Mouse (Mus musculus) thymus, adult 2 months (tissue): ENCODE results near the gene Cmtr2. TPM values are rescaled to one million over a fixed set of nuclear protein-coding genes. Genes with fewer than 3 reads are reported as not detected.

Experiments used
- DNase-seq: peaks from one replicate; pipeline ENCODE4 v3.0.0; 2021
- H3K27ac ChIP-seq: fragments of 200-500 bp; 2 replicates; pipeline ENCODE4 v1.5.1; 2012; ENCODE audit warnings: low read length, control low read depth; ENCODE audit not compliant: control insufficient read depth, insufficient read depth
- H3K27me3 ChIP-seq: fragments of 200-500 bp; 2 replicates; pipeline ENCODE4 v1.6.1; 2012; ENCODE audit warnings: mild to moderate bottlenecking, low read length, moderate library complexity, mixed read lengths; ENCODE audit not compliant: control insufficient read depth, insufficient read depth
- H3K36me3 ChIP-seq: fragments of 200-500 bp; 2 replicates; pipeline ENCODE4 v1.6.1; 2012; ENCODE audit warnings: mild to moderate bottlenecking, low read length, moderate library complexity; ENCODE audit not compliant: control insufficient read depth, insufficient read depth
- H3K4me1 ChIP-seq: fragments of 200-500 bp; replicated peaks from 2 replicates; pipeline ENCODE4 v1.6.1; 2012; ENCODE audit warnings: low read length; ENCODE audit not compliant: control insufficient read depth, insufficient read depth
- H3K4me3 ChIP-seq: fragments of 200-500 bp; 2 replicates; pipeline ENCODE4 v1.5.1; 2012; ENCODE audit warnings: mild to moderate bottlenecking, low read length, control low read depth, moderate library complexity; ENCODE audit not compliant: control insufficient read depth, insufficient read depth
- CTCF ChIP-seq: fragments of 200-500 bp; IDR thresholded peaks from 2 replicates; pipeline ENCODE4 v1.5.1; 2012; ENCODE audit warnings: mild to moderate bottlenecking, control low read depth, low read length, moderate library complexity, borderline replicate concordance; ENCODE audit not compliant: control insufficient read depth, poor library complexity, insufficient read depth; ENCODE audit errors: extremely low read depth
- POLR2A ChIP-seq: fragments of 200-500 bp; IDR thresholded peaks from 2 replicates; pipeline ENCODE4 v1.6.1; 2012; ENCODE audit warnings: mild to moderate bottlenecking, low read length, control low read depth, moderate library complexity; ENCODE audit not compliant: control insufficient read depth, poor library complexity, insufficient read depth; ENCODE audit errors: extremely low read depth
- WGBS: fragments of 180-500 bp; shearing (Covaris S2); methylation state at CpG from one replicate; pipeline ENCODE4 v1.1.7; 2018; 5-methylcytosine and 5-hydroxymethylcytosine counted together
- polyA plus RNA-seq: library from polyadenylated mRNA; depleted of rRNA; stranded (reverse); fragments of >200 nt; gene quantifications from 2 replicates; pipeline ENCODE4 v1.2.3, GENCODE M21; 2012

Gene Cmtr2
- polyA plus RNA-seq, 1 experiment: 6.4 TPM

GRCm38 (mm10) chr8:110217681-110218131 lies 2.2 kb downstream of the Cmtr2 start:
- Histone ChIP-seq H3K36me3 (peaks cover 12% of the 10 kb centered on the region), H3K27ac (no peak overlapping the region)
- under 1% methylated on average over 43 of the region's 43 CpGs for WGBS

GRCm38 (mm10) chr8:110218511-110218910 lies 3.0 kb downstream of the Cmtr2 start:
- Histone ChIP-seq H3K27me3 (no peaks in the 10 kb centered on the region), H3K27ac (no peak overlapping the region), H3K4me3 (no peak overlapping the region), H3K4me1 (no peaks in the 10 kb centered on the region; the same call in 1 of the 2 replicates), H3K36me3 (peaks cover 19% of the 10 kb centered on the region)
- no peak for DNase-seq
- TF ChIP-seq POLR2A: no peak
- TF ChIP-seq CTCF: no peak
- WGBS: 19% methylated on average over 5 of the region's 5 CpGs

More at GRCm38 (mm10) chr8:110217681-110218131, 2.2 kb downstream of the Cmtr2 start:
- DNase-seq: peak; percentile 99
- Histone ChIP-seq H3K27me3 (no peaks in the 10 kb centered on the region), H3K4me3 (peak overlapping the region; percentile 57), H3K4me1 (no peaks in the 10 kb centered on the region; the same call in 1 of the 2 replicates)
- TF ChIP-seq POLR2A: peak; percentile 53
- TF ChIP-seq CTCF: peak; percentile 68; the same call in 1 of the 2 replicates

GRCm38 (mm10) chr8:110220936-110221335 lies 5.5 kb downstream of the Cmtr2 start:
- Histone ChIP-seq H3K27me3 (no peaks in the 10 kb centered on the region), H3K4me1 (no peaks in the 10 kb centered on the region; the same call in 1 of the 2 replicates), H3K4me3 (no peak overlapping the region), H3K36me3 (peaks cover 19% of the 10 kb centered on the region), H3K27ac (no peak overlapping the region)
- 97% methylated on average over 14 of the region's 14 CpGs for WGBS
- DNase-seq: no peak
- TF ChIP-seq CTCF: no peak

GRCm38 (mm10) chr8:110230803-110231202 lies 15.3 kb downstream of the Cmtr2 start:
- H3K4me1 ChIP-seq: no peaks in the 10 kb centered on the region
- no peak overlapping the region for H3K4me3 ChIP-seq
- no peak for DNase-seq
- H3K27me3 ChIP-seq: no peaks in the 10 kb centered on the region
- 85% methylated on average over 6 of the region's 6 CpGs for WGBS
- TF ChIP-seq POLR2A (no peak), CTCF (no peak)
- no peak overlapping the region for H3K27ac ChIP-seq
- H3K36me3 ChIP-seq: no peaks in the 10 kb centered on the region

- no peak for DNase-seq
- Histone ChIP-seq H3K4me3 (no peak overlapping the region), H3K27me3 (no peaks in the 10 kb centered on the region), H3K4me1 (no peaks in the 10 kb centered on the region), H3K27ac (no peak overlapping the region), H3K36me3 (no peaks in the 10 kb centered on the region)
- no peak for TF ChIP-seq CTCF
- TF ChIP-seq POLR2A: no peak
- 65% methylated on average over 7 of the region's 7 CpGs for WGBS
These were observed 27.1 kb downstream of the Cmtr2 start for GRCm38 (mm10) chr8:110242278-110243177.

GRCm38 (mm10) chr8:110244566-110244965 lies 29.1 kb downstream of the Cmtr2 start:
- no peaks in the 10 kb centered on the region for H3K36me3 ChIP-seq
- H3K4me3 ChIP-seq: no peak overlapping the region
- no peak for TF ChIP-seq CTCF
- H3K27me3 ChIP-seq: no peaks in the 10 kb centered on the region
- 82% methylated on average over 2 of the region's 2 CpGs for WGBS
- no peak overlapping the region for H3K27ac ChIP-seq
- H3K4me1 ChIP-seq: no peaks in the 10 kb centered on the region
- no peak for DNase-seq

- H3K27ac ChIP-seq: no peak overlapping the region
- H3K4me3 ChIP-seq: no peak overlapping the region
- no peaks in the 10 kb centered on the region for H3K27me3 ChIP-seq
- no peak for TF ChIP-seq CTCF
- no peak for TF ChIP-seq POLR2A
- DNase-seq: no peak
- no peaks in the 10 kb centered on the region for H3K4me1 ChIP-seq
- 68% methylated on average over 6 of the region's 6 CpGs for WGBS
- no peaks in the 10 kb centered on the region for H3K36me3 ChIP-seq
These were observed 31.8 kb downstream of the Cmtr2 start for GRCm38 (mm10) chr8:110247238-110247637.
